Mouse (Mus musculus): ENCODE measurements around the gene Tmem50b. TPM values are rescaled to one million over a fixed set of nuclear protein-coding genes. Genes with fewer than 3 reads are reported as not detected.

Gene Tmem50b
- polyA plus RNA-seq, 1 experiment from 2014 or later = 55.7 TPM

DNA sequence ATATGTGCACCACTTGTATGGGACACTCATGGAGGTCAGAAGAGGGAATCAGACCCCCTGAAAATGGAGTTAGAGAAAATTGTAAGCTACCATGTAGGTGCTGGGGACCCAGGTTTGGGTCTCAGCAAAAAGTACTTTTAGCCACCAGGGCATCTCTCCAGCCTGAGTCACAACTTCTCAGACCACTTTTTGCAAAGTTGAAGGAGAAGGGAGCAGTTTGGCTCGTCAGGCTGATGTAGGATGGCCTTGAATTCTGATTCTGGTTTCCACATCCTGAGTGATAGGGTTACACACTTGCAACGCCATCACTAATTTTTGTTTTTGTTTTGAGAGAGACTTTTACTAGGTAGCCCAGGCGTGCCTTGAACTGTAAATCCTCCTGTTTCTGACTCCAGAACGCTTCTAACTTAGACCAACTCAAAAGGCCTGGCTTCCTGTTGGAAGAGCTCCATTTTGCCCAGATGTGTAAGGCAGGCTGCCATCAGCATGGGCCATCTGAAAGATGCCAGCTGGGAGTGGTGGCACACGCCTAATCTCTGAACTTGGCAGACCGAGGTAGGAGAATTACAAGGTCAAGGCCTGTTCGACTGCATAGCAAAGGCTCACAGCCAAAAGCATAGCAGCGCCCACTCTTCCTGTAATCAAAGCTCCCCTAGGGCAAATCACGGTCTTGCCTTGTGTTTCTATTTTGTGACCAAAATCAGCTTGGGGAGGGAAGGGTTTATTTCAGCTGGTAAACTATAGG is 12.1 kb upstream of the Tmem50b start:
- no peak overlapping the region for H3K4me3 ChIP-seq
- peaks cover 11% of the 10 kb centered on the region for H3K4me1 ChIP-seq (replicated peaks)
- no peak overlapping the region for H3K9ac ChIP-seq
- H3K4me2 ChIP-seq = no peak overlapping the region
- H3K9me3 ChIP-seq (replicated peaks) = no peaks in the 10 kb centered on the region
- ATAC-seq (replicated peaks; ENCODE audit: insufficient number of reproducible peaks, insufficient read depth, low FRiP score, low read depth) = no peak
- H3K36me3 ChIP-seq = no peaks in the 10 kb centered on the region
- no peaks in the 10 kb centered on the region for H3K27me3 ChIP-seq
- WGBS = 49% methylated on average over 9 of the region's 9 CpGs
- peak overlapping the region; percentile 20; the same call in 1 of the 2 replicates for H3K27ac ChIP-seq

DNA sequence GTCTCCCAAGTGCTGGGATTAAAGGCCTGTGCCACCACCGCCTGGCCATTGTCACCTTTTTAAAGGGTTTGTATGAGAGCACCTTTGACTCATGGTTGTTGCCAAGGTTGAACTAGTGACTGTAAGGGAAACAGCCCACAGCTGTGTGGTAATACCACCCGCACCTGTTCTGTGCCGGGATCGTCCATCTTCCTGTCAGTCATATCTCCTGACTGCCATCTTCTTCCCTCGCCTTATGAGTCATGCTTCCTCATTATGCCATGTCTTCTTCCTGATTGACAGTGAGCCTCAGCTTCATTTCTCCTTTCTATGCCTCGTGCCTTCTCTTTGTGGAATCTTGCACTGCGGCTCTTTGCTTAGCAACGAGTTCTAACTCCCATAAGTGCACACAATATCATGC is 9.4 kb upstream of the Tmem50b start:
- no peak overlapping the region for H3K9ac ChIP-seq
- peaks cover 11% of the 10 kb centered on the region for H3K4me1 ChIP-seq (replicated peaks)
- WGBS = 86% methylated on average over 8 of the region's 8 CpGs
- H3K9me3 ChIP-seq (replicated peaks) = no peaks in the 10 kb centered on the region
- no peak overlapping the region for H3K4me3 ChIP-seq
- H3K27ac ChIP-seq = no peak overlapping the region
- no peak overlapping the region for H3K4me2 ChIP-seq
- no peaks in the 10 kb centered on the region for H3K27me3 ChIP-seq
- no peak for ATAC-seq (replicated peaks; ENCODE audit: insufficient number of reproducible peaks, insufficient read depth, low FRiP score, low read depth)
- H3K36me3 ChIP-seq = no peaks in the 10 kb centered on the region

DNA sequence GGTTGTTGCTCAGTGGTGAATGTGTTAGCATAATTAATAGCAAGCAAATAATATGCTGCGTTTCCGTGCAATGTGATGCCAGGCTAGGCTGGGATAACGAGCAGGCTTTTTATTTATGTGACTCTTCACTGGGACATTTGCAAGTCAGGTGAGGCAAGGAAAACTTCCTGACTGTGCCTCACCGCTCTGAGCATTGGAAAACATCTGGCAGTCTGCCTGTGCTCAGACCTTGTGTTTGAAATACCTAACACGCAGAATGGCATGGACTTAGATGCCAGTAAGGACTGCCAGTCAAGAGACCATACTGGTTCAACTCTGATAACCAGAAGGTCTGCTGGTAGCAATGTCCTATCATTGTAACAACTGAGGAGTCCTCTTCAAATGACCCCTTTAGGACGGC is 7.6 kb upstream of the Tmem50b start:
- 71% methylated on average over 6 of the region's 6 CpGs for WGBS

DNA sequence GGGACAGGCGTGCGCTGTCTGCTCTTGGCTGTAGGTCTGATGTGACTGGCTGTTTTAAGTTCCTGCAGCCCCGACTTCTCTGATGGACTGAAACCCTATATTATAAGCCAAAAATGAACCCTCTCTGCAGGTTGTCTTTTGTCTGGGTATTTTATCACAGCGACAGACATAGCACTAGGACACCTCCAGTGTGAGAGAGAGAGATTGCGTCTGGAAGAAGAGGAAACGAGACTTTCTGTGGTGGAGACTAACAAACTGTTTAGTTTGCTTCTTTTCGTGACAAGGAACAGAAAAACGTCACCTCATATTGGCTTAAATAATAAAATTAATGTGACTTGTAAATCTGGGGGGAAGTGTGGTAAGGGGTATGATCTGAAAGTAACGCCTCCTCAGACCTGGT is 4.1 kb upstream of the Tmem50b start:
- no peak for ATAC-seq (replicated peaks; ENCODE audit: insufficient number of reproducible peaks, insufficient read depth, low FRiP score, low read depth)
- 58% methylated on average over 9 of the region's 9 CpGs for WGBS
- no peak overlapping the region for H3K27ac ChIP-seq
- no peak overlapping the region for H3K9ac ChIP-seq
- H3K4me3 ChIP-seq = no peak overlapping the region
- no peak overlapping the region for H3K4me2 ChIP-seq
- H3K4me1 ChIP-seq (replicated peaks) = peaks cover 2% of the 10 kb centered on the region
- H3K9me3 ChIP-seq (replicated peaks) = no peaks in the 10 kb centered on the region
- H3K36me3 ChIP-seq = no peaks in the 10 kb centered on the region
- peaks cover 10% of the 10 kb centered on the region; the same call in 1 of the 2 replicates for H3K27me3 ChIP-seq

More for the DNA sequence above, 7.6 kb upstream of the Tmem50b start:
- H3K4me2 ChIP-seq = no peak overlapping the region
- H3K9me3 ChIP-seq (replicated peaks) = no peaks in the 10 kb centered on the region
- no peak overlapping the region for H3K4me3 ChIP-seq
- H3K27me3 ChIP-seq = no peaks in the 10 kb centered on the region
- H3K4me1 ChIP-seq (replicated peaks) = peaks cover 8% of the 10 kb centered on the region
- no peaks in the 10 kb centered on the region for H3K36me3 ChIP-seq
- no peak overlapping the region for H3K9ac ChIP-seq
- no peak overlapping the region for H3K27ac ChIP-seq
- no peak for ATAC-seq (replicated peaks; ENCODE audit: insufficient number of reproducible peaks, insufficient read depth, low FRiP score, low read depth)

DNA sequence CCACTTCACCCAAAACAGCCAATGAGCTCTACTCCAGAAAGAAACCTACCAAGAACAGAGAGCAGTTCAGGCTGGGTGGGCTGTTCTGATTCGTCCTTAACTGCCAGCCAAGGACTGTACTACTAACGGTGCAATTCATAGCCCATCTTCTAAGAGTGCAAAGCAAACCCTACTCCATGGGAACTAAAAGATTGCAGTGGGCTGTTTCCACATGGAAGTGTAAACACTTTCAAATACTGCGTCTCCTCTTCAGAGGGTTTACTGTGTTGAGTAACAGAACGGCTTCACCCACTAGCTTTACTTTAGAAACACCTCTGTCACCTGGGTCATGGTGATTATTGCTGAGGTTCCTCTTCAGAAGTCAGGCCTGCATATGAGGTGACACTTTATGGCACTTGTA is 3.5 kb upstream of the Tmem50b start:
- Histone ChIP-seq H3K9me3 (replicated peaks) (no peaks in the 10 kb centered on the region), H3K4me3 (no peak overlapping the region), H3K36me3 (no peaks in the 10 kb centered on the region), H3K4me2 (no peak overlapping the region), H3K4me1 (replicated peaks) (peaks cover 6% of the 10 kb centered on the region), H3K9ac (no peak overlapping the region), H3K27me3 (peaks cover 10% of the 10 kb centered on the region; the same call in 1 of the 2 replicates), H3K27ac (no peak overlapping the region)
- ATAC-seq (replicated peaks; ENCODE audit: insufficient number of reproducible peaks, insufficient read depth, low FRiP score, low read depth) = no peak
- 66% methylated on average over 4 of the region's 4 CpGs for WGBS

DNA sequence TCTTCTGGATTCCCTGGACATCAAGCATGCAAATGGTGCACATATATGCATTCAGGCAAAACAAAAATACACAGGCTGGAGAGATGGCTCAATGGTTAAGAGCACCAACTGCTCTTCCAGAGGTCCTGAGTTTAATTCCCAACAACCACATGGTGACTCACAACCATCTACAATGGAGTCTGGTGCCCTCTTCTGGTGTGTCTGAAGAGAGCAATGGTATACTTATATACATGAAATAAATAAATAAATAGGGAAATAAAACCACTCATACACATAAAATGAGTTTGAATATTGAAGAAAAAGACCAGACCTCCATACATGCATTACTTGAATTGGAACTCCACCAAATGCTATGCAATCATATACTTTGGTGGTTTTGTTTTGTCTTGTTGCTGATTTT is 1.6 kb upstream of the Tmem50b start:
- Histone ChIP-seq H3K27ac (no peak overlapping the region), H3K4me2 (no peak overlapping the region), H3K27me3 (peaks cover 10% of the 10 kb centered on the region; the same call in 1 of the 2 replicates), H3K4me1 (replicated peaks) (peaks cover 6% of the 10 kb centered on the region), H3K36me3 (no peaks in the 10 kb centered on the region), H3K9ac (no peak overlapping the region), H3K9me3 (replicated peaks) (no peaks in the 10 kb centered on the region), H3K4me3 (no peak overlapping the region)
- ATAC-seq (replicated peaks; ENCODE audit: insufficient number of reproducible peaks, insufficient read depth, low FRiP score, low read depth) = no peak

DNA sequence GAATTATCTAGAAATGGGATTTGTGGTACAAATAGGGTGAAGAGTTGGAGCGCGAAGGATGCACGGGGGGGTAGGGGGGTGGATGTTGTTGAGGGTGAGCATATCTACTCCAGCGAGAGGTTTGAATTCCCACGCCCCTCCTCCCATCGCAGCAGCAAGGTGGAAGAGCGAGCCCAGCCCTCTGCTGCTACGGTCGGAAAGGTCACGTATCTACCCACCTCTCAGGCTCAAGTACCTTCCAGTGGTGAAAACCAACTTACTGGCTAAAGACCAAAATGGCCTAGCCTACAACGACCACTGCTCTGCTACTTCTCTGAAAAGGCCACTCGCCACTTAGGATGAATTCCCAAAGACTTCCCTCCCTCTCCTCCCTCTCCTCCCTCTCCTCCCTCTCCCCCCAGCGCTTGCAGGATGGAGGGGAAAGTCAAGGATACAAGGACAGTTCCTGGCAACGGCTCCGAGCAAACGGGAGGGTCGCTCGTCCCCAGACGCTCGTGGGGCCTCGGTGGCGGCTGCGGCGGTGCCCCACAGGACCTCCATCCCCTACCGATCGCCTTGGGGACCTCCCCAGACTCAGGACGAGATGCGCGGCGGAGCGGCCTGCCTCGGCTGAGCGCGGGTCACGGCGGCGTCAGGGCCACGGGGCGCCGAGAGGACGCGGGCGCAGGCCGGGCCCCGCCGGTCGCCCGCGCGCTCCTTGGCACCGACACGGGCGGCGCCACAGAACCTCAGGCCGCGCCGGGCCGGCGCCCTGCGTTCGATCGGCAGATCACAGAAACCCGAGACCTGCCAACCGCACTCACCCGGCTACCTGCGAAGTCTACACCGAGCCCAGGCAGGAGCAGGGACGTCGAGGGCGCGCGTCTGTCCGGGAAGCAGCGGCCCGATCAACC is 575 bp downstream of the Tmem50b start:
- H3K4me1 ChIP-seq (replicated peaks) = peaks cover 8% of the 10 kb centered on the region
- ATAC-seq (replicated peaks; ENCODE audit: insufficient number of reproducible peaks, insufficient read depth, low FRiP score, low read depth) = peak; percentile 47
- peak overlapping the region; percentile 79 for H3K27ac ChIP-seq
- peaks cover 10% of the 10 kb centered on the region; the same call in 1 of the 2 replicates for H3K27me3 ChIP-seq
- H3K9me3 ChIP-seq (replicated peaks) = no peaks in the 10 kb centered on the region
- H3K9ac ChIP-seq = peak overlapping the region; percentile 84
- peak overlapping the region; percentile 91 for H3K4me2 ChIP-seq
- H3K36me3 ChIP-seq = no peaks in the 10 kb centered on the region
- peak overlapping the region; percentile 95 for H3K4me3 ChIP-seq
- WGBS = under 1% methylated on average over 75 of the region's 75 CpGs

DNA sequence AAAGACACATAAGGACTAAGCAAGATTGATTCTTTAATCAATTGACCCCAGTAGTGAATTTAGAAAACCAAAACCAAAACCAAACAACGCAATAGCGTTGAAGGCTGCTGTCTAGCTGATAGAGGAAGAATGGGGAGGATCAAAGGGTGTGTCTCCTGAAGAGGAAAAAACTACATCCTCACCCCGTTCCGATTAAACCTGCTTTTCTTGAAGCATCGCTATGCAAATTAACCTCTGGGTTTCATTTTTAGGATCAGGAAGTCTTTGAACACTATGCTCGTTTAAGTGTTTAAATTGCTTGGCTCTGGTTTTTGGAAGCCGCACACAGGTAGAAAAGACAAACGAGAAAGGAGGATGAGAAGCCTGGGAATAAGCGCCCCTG is 1.2 kb downstream of the Tmem50b start:
- peak overlapping the region; percentile 84 for H3K9ac ChIP-seq

DNA sequence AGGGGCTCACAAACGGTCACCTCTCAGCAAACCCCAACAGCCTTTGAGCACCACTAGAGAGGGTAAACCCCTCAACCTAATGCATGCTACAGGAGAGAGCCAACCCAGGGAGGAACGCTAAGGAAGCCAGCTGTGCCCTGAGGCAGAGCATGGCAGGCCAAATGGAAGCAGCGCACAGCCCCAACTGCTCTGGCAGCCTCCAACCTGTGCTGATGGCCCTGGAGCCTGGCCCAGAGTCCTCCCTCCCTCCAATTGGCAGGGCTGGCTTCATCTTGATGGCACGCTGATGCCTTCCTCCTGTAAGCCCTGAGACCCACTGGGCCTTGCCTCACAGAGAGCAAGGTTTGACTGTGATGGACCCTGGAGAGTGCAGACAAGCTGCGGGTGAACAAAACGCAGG is 2.5 kb downstream of the Tmem50b start:
- no peaks in the 10 kb centered on the region for H3K36me3 ChIP-seq
- H3K4me3 ChIP-seq = no peak overlapping the region
- H3K27me3 ChIP-seq = peaks cover 10% of the 10 kb centered on the region; the same call in 1 of the 2 replicates
- WGBS = 81% methylated on average over 6 of the region's 6 CpGs
- H3K4me2 ChIP-seq = no peak overlapping the region
- no peak for ATAC-seq (replicated peaks; ENCODE audit: insufficient number of reproducible peaks, insufficient read depth, low FRiP score, low read depth)
- no peak overlapping the region for H3K9ac ChIP-seq
- H3K9me3 ChIP-seq (replicated peaks) = no peaks in the 10 kb centered on the region
- H3K4me1 ChIP-seq (replicated peaks) = peaks cover 8% of the 10 kb centered on the region
- H3K27ac ChIP-seq = no peak overlapping the region

More for the DNA sequence above, 1.2 kb downstream of the Tmem50b start:
- 19% methylated on average over 9 of the region's 9 CpGs for WGBS
- no peak for ATAC-seq (replicated peaks; ENCODE audit: insufficient number of reproducible peaks, insufficient read depth, low FRiP score, low read depth)
- no peaks in the 10 kb centered on the region for H3K36me3 ChIP-seq
- H3K27ac ChIP-seq = no peak overlapping the region
- peaks cover 10% of the 10 kb centered on the region; the same call in 1 of the 2 replicates for H3K27me3 ChIP-seq
- H3K4me2 ChIP-seq = peak overlapping the region; percentile 91
- H3K4me3 ChIP-seq = peak overlapping the region; percentile 95
- no peaks in the 10 kb centered on the region for H3K9me3 ChIP-seq (replicated peaks)
- peaks cover 8% of the 10 kb centered on the region for H3K4me1 ChIP-seq (replicated peaks)

DNA sequence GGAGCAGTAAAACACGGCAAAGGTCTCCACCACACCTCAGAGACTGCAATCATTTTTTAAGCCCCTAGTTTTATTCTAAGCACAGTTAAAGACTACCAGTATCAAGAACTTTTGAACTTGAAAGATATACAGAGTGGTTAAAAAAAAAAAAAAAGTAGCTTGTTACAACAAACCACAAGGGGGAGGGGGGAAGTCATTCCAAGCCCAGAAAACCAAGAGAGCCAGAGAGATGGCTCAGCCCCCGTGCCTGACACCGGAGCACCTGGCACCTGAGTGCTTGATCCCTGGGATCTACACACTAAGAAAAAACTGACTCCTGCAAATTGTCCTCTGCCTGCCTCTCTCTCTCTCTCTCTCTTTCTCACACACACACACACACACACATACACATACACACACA is 4.3 kb downstream of the Tmem50b start:
- no peaks in the 10 kb centered on the region for H3K9me3 ChIP-seq (replicated peaks)
- ATAC-seq (replicated peaks; ENCODE audit: insufficient number of reproducible peaks, insufficient read depth, low FRiP score, low read depth) = no peak
- H3K9ac ChIP-seq = no peak overlapping the region
- no peak overlapping the region for H3K4me3 ChIP-seq
- no peak overlapping the region for H3K27ac ChIP-seq
- H3K27me3 ChIP-seq = no peaks in the 10 kb centered on the region
- no peak overlapping the region for H3K4me2 ChIP-seq
- peaks cover 8% of the 10 kb centered on the region for H3K4me1 ChIP-seq (replicated peaks)
- WGBS = 77% methylated on average over 3 of the region's 3 CpGs
- H3K36me3 ChIP-seq = no peaks in the 10 kb centered on the region

DNA sequence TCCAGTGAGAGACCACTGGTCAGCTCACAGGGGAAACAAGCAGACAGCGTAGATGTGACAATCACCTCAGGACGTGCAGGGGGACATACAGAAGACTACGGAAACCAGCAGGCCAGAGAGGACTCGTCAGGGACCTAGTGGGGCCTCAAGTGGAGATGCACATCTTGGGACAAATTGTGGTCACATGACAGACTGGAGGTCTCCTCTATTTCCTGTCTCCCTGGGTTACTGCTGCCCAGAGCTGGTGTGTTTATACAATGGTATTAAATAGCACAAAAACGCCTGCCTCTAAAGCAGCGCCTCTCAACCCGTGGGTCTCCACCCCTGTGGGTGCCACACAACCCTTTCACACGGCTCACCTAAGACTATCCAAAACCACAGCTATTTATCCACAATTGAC is 5.4 kb downstream of the Tmem50b start:
- ATAC-seq (replicated peaks; ENCODE audit: insufficient number of reproducible peaks, insufficient read depth, low FRiP score, low read depth) = no peak
- Histone ChIP-seq H3K9me3 (replicated peaks) (no peaks in the 10 kb centered on the region), H3K4me1 (replicated peaks) (peaks cover 8% of the 10 kb centered on the region), H3K4me3 (no peak overlapping the region), H3K36me3 (no peaks in the 10 kb centered on the region), H3K27me3 (no peaks in the 10 kb centered on the region), H3K4me2 (no peak overlapping the region), H3K27ac (no peak overlapping the region), H3K9ac (no peak overlapping the region)
- WGBS = 65% methylated on average over 8 of the region's 8 CpGs

Measured in heart, embryonic 15.5 days (tissue).